Mouse (Mus musculus): ENCODE measurements at regions not wholly inside any gene's neighbourhood (a gene's known extent, or its start where the extent isn't known, plus 50 kb on each side); places are given as distances from the start of the nearest gene placed in this dataset.
A peak's percentile ranks its signal among the peaks of the same experiment; 100 is the strongest.

GRCm38 (mm10) chrX:11565888-11566287 is 238.3 kb downstream of the H2al1j start:
- no peak for DNase-seq (ENCODE audit: low spot score in 2 of 2)

DNA sequence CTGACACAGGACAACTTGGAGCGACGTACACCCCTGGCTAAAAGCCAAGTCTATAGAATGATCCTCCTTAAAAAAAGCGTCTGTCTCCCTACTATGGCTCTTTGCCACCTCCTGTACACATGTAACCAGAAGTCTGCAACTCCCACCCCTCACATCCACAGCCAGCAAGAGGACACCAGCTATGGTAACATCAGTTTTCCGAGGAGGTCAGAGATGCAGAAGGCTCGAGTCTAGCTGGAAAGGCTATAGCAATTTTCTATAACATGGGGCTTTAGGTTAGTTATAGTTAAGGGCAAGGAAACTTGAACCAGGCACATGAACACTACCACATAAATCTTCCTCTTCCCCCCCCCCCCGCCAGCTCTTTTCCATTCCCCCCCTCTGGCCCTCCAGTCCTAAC is 240.2 kb downstream of the H2al1j start:
- DNase-seq (ENCODE audit: low spot score in 2 of 2): no peak

DNA sequence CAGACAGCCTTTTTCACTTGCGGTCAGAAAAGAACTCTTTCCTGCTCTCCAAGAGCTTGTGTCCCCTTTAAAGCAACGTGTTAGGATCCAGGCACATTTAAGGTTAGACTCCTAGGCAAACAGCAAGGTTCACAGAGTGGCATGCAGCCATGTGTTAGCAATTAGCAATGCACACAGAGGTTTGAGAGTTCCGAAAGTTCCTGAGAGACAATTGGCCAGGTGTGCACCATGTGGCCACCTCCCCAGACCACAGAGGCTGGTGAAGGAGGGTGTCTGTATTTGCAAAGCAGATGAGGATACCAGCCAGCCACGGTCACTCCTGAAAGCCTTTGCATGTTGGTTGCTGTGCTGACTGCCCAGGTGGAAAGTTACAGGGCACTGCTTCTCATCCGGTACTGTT is 240.6 kb downstream of the H2al1j start:
- DNase-seq (ENCODE audit: low spot score in 2 of 2): no peak

DNA sequence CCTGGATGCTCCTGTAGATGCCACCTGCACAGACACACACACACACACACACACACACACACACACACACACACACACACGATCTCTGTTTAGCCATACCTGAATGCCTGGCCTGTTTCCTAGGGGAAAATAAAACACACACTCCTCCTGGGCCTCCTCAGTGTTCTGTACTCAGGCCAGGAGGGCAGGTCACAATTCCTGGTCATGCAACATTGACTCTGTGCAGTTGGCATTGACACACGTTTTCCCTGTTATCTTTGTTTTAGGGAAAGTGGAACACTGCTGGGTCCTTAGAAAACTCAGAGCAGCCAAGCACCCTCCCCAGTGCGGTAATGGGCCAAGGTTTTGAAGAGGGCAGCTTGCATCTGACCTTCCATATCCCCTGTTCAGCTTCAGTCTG is 246.7 kb downstream of the H2al1j start:
- no peak for DNase-seq (ENCODE audit: low spot score in 2 of 2)

DNA sequence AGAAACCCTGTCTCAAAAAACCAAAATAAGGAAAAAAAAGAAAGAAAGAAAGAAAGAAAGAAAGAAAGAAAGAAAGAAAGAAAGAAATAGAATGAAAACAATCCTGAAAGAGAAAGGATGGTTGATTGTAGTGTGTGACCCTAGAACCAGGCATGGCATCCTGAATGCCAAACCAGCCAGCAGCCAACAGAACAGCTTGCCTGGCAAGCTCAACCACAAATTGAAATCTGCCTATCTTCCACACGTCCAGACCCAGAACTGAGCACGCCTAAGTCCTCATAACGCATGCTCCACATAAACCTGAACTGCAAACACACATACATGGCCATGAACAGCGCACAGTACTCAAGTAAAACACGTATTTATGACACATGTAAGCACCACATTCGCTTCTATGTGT is 247.9 kb downstream of the H2al1j start:
- peak in 1 of 2 experiments; percentile 36 for DNase-seq (ENCODE audit: low spot score in 2 of 2)

GRCm38 (mm10) chrX:11576287-11576686 is 248.7 kb downstream of the H2al1j start:
- DNase-seq (ENCODE audit: low spot score in 2 of 2): no peak

GRCm38 (mm10) chrX:11577294-11577693 is 249.7 kb downstream of the H2al1j start:
- DNase-seq (ENCODE audit: low spot score in 2 of 2): no peak

DNA sequence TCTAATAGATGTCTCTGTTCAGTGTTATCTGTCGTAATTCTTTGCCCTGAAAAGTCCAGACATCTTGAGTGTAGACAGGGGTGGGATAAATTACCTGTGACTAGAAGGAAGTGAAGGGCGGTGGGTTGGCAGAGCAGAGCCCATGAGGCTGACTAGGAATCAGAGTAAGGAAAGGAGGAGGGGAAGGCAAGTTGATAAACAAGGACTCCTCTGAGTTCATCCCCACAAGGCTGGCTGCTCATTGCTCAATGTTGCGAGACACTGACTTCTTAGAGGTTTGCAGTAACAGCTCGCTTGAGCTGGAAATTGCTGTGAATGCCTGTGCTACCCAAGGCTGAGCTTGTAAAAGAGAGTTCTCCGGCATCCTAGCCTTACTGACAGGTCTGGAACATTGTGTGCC is 257.7 kb downstream of the H2al1j start:
- DNase-seq (ENCODE audit: low spot score in 2 of 2): no peak

- no peak for DNase-seq (ENCODE audit: low spot score in 2 of 2)
These were observed 264.0 kb downstream of the H2al1j start for GRCm38 (mm10) chrX:11591391-11592187.

DNA sequence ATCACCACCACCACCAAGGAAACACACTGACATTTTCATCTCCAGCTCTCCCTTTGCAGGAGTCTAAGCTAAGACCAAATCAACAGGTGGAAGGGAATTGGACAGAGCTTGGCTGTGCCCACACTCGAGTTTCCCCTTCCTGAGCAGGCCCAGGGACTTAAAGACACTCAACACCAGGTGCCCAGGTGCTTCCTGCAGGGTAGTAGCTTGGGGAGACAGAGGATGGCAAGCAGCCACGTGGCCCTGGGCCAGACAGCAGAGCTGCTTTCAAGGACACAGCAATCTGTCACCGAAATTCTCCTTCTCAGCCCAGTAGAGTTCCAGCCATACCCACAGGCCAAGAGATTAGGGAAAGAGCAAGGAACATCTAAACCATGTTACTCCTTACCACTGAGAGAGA is 266.9 kb downstream of the H2al1j start:
- no peak for DNase-seq (ENCODE audit: low spot score in 2 of 2)

DNA sequence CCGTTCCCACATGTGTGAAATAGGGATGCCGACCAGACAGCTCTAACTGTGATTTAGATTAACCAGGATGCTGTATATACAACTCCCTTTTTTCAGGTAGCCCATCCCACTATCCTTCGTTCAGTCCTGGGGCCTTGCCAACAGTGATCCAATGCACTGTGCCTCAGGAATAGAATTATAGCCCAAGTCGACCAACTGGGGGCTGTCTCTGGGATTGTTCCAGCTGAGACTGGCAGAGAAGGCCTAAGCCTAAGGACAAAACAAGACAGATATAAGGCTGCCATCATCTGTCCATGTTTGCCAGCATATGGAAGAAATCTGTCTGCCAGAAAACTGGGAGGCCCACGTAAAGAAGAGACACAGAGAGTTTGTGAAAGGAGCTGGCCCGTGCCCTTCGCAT is 269.9 kb downstream of the H2al1j start:
- no peak for DNase-seq (ENCODE audit: low spot score in 2 of 2)

DNA sequence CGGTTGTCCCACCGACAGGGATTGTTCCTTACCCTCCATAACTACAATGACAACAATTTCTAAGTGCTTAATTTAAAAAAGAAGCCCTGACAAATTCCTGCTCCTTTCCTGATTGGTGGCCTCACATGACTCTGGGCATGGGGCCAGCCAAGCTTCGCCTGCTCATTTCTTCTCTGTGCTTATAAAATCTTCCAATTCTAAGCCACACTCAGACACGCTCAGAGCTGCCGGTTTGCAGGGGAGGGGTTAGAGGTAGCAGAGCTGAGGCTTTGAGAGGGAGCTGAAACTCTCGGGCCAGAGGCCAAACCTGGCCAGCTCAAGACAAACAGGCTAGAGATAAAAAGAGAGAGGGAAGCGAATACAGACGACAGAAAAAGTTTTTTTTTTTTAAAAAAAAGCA is 286.6 kb downstream of the H2al1j start:
- no peak for DNase-seq (ENCODE audit: low spot score in 2 of 2)

DNA sequence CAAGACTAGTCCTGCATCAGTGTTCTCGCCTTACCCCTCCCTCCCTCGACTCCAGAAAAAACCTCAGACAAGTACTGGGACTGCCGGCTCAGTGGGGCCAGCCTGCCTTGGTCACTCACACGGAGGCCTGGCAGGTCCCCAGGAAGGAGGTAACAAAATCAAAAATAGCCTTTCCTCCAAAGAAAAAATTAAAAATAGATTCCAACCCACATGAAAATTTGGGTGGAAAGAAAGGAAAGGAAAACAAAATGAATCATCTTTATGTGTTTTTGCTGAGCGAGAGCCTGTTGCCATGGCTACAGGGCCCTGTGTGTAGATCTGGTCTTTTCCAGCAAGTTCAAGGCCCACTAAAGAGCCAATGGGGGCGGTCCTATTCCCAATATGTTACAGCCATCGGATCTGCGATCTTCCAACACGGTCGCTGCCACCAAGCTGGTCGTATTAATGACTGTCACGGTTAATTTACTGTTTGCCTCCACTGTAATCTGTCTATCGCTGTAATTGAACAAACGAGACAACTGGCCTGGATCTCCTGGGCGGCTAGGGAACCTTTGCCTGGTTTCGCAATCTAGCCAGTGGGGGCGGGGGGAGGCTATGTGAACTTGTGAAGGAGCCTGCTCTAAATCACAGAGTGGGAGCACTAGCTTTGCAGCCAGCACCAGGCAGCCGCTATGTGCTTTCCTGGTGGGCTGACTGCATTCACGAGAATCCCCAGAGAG is 293.6 kb downstream of the H2al1j start:
- peak; percentile 6 to 17 for DNase-seq (ENCODE audit: low spot score in 2 of 2)

DNA sequence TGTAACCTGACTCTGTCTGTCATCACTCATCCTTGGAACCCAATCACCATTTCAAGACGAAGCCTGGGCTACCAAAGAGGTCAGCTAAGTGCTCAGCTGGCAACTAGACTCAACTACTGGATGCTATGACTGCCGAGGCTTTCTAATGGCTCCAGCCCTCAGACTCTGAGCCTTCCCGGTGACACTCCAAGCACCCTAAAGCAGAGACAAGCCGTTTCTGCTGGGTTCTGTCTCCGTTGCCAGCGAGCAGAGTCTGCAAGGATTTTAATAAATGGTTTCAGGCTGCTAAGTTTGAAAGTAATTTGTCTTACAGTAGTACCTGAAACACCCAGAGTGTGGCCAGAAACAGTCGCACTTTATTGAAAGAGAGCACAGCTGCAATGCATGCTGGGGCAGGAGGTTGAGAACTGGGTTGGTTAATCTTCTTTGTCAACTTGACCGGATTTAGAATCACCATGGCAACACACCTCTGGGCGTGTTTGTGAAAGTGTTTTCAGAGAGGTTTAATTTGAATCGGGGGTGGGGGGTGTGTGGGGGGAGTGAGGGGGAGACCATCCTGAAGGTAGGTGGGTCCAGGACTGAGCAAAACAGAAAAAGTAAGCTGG is 298.8 kb downstream of the H2al1j start:
- no peak for DNase-seq (ENCODE audit: low spot score in 2 of 2)

GRCm38 (mm10) chrX:11629362-11629761 is 301.7 kb downstream of the H2al1j start:
- no peak for DNase-seq (ENCODE audit: low spot score in 2 of 2)

DNA sequence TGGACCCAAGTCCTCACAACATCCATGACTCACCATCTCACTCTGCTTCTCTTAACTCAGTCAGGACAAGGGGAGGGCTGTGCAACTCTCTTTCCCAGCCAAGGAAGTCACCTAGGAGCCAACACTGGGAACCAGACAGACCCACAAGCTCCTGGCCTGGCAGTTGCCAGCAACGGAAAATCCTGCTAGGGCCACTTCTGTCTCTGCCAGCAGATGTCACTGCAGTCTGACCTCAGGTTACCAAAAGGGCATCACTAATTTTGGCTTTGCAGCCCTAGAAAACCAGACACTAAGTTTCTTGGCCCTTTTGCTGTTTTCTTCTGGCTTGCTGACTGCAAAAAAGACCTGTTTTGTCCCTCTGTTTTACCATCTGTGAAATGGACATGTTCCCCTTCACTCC is 302.3 kb downstream of the H2al1j start:
- DNase-seq (ENCODE audit: low spot score in 2 of 2): no peak

DNA sequence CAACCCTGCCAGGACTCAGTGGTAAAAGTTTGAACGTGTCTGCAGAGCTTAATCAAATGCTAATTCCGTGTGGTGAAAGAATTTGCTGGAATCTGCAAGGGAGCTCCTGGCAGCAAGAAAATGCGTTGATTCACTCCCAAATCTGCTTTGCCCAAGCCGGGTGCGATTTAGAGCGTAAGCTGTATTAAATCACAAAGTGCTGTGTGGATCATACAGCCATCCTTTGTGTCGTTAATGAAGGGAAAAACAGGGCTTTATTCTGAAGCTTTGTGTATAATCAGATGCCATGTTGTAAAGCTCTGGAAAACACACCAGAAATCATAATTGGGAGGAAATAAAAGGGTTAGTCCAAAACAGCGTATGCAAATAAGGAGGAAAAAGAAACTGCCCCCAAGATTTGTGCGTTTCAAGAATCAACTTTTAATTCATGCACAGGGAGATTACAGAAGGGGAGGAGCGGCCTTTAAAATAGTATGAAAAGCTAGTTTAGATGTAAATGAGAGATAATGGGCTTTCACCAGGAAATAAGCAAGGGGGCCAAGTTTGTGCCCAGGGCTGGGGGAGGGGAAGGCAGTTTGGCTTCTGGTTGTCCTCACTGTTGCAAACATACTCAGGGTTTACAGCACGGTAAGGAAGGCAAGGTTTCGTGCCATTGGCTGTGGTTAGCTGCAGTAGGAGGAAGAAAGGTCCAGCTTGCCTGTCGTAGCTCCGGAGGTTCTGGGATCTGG is 303.7 kb downstream of the H2al1j start:
- peak; percentile 21 to 70 for DNase-seq (ENCODE audit: low spot score in 2 of 2)

DNA sequence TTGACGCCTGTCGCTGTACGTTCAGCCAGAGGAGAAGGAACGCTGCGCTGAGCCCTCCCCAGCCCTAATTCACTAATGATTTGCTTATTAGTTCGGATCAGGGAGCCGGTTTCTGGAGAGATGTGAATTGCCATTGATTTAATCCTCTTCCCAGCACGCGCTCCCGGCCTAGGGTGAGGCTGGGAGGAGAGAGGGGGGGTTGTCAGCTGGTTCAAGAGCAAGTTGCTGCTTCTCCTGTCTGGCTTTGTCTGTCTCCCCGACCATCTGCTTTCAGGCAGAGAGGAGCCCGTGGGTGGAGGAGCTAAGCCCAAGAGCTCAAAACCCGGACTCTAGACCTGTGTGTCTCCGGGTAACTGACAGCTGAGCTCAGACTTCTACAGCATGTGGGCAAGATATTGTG is 304.4 kb downstream of the H2al1j start:
- no peak for DNase-seq (ENCODE audit: low spot score in 2 of 2)

GRCm38 (mm10) chrX:11633823-11634222 is 306.2 kb downstream of the H2al1j start:
- DNase-seq (ENCODE audit: low spot score in 2 of 2): no peak

DNA sequence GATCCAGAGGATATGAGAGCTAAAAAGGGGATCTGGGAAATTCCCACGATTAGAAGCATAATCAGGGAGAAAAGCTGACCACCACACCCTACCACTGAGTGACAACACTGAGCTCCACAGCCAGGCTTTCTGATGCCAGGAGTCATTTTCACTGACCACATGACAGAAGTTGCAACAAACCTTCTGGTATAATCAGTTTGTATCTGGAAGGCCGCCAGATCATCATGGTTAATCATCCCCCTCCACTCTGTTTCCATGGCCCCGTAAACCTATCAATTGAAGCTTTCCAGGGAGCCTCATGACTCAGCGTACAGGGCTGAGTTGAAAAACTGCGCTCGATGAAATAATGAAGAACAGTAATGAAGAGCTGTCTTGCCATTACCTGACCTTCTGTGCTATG is 316.9 kb downstream of the H2al1j start:
- no peak for DNase-seq (ENCODE audit: low spot score in 2 of 2)

- DNase-seq (ENCODE audit: low spot score in 2 of 2): no peak
These were observed 319.3 kb downstream of the H2al1j start for GRCm38 (mm10) chrX:11646681-11647526.

All from layer of hippocampus, postnatal 14 days (tissue).